Mouse (Mus musculus): ENCODE results near the gene Ggt5. TPM values are rescaled to one million over a fixed set of nuclear protein-coding genes. Genes with fewer than 3 reads are reported as not detected.

Gene Ggt5
- total RNA-seq, 4 experiments from 2014 or later: 3.4 to 4.9 (median 4.9) TPM

DNA sequence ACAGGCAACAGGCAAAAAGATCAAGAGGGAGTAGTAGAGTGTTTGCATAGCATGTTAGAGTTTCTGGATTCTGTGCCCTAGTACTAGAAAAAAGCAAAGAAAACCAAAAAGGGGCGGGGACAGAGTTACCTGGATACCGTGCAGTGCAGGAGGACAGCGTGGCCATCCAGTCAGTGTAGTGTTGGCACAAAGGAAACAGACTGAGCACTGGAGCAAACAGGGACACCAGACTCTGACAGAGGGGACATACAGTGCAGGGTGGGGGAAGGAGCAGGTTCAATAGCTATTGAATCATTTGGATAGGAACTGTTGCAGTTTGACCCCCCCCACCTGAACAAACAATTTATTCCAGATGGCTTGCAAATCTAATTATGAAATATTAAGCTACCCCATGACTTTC lies 37.9 kb downstream of the Ggt5 start:
- DNase-seq (ENCODE audit: low spot score): no peak

DNA sequence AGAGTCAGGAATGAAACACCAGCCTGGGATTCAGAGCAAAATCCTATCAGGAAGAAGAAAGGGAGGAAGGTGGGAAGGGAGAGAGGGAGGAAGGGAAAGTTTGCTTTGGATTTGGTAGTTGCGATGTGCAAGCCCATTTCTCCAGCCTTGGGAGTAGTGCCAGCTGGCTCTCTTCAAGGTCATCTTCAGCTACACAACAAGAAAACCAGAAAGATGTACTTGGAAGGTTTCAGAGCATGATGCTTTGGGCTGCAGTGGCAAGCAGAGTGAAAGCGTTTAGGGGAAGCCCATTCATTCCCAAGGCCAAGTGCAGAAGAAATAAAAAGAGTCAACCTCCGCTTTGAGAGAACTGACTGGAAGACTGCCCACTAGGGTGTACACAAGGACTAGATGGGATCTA lies 38.4 kb downstream of the Ggt5 start:
- no peak for DNase-seq (ENCODE audit: low spot score)

DNA sequence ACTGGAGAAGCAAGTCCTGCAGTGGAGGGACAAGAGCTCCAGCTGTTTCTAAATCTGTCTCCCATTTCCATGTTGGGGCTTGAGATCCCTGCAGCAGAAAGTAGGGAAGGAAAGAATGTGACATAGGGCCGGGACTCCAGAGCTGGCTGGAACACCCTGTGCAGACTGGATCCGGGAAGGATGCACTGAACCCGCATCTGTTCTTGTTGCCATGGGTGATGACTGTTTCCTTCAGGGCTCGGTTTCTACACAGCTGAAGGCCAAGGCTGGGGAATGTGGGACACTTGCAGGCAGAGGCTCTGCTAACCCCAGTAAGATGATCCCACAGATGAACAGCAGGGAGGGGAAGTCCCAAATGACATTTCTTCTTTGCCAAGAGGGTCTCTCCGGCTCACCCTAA lies 43.5 kb downstream of the Ggt5 start:
- peak; percentile 83 for DNase-seq (ENCODE audit: low spot score)

DNA sequence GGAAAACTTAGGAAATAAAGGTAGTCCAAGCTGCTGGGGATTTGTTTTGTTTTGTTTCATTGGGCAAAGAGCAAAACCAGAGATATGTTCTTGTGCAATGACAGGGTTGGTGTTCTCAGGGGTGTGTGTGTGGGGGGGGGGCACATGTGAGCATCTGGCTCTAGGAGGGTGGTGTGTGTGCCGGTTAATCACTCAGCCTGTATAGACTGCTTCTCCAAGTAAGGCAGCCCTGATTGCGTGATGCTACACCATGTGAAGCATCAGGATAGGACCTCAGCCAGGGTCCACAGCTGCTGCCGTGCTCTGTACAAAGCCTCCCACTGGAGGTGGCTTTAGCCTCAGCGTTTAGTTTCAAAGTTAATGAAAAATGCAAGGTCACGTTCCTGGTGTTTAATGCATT lies 43.9 kb downstream of the Ggt5 start:
- peak; percentile 39 for DNase-seq (ENCODE audit: low spot score)

DNA sequence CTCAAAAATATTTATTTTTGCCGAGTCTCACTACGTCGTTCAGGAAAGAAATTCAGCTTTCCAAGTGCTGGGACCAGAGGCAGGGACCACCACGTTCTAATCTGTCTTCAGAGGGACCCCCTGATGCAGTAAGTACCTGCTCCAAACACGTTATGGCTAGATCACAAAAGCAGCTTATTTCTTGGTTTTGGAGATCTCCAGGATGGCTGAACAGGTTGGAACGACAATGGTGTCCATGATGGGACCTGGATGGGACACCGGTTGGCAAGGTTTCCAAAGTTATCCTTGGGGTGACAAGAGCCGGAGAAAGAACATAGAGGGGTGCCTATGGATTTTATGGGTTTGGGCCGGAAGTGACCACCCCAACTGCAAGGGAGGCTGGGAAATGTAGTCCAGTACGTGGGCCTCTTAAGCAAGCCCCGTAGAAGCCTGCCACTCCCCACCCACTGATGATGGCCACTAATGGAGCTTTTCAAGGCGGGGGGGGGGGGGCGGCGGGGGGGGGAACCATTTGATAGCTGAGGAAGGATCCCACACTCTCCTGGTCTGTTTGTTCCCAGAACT lies 44.5 kb downstream of the Ggt5 start:
- DNase-seq (ENCODE audit: low spot score): no peak

DNA sequence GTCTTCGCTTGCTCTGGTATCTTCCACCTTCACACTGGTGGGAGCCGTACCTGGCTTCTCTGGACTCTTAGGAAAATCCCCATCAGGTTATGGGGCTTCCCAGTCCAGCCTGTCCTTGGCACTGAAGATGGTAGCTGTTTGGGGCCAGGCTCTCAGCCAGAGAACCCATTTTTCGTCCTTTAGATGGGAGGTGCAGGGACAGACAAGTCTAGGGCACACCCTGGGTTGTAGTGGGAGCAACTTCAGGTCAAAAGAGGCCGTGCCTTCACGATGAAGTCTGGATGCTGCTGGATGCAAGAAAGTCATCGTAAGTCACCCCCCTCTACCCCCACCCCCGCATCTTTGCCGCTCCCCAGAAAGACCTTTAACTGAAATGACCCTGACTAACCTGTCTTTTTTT lies 45.5 kb downstream of the Ggt5 start:
- DNase-seq (ENCODE audit: low spot score): no peak

DNA sequence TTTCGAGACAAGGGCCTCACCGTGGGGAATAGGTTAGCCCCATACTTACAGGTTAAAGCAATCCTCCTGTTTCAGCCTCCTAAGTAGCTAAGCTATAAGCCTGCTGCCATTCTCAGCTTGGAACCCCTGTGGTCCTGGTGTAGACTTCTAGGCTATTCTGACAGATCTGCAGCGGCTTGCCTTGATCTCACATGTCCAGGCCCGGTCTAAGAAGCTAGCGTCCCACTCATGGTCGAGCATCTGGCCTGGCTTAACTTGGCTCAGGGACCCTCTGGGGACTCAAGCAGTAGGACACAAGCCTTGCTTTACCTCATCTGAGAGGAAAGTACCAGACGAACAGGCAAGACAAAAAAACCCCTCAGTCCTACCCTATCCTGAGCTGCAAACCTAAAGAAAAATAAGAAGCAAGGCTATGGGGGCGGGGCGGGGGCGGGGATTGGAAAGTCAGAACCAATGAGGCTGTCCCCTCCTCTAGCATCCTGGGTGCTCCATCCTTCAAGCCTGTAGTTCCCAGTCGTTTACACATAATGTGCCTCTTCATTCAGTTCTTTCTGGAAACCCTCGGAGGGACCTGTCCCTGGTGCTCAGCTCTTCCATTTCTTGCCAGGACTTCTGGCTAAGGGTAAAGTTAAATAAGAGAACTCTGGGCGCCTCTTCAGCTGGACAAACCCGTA lies 46.0 kb downstream of the Ggt5 start:
- DNase-seq (ENCODE audit: low spot score): no peak

DNA sequence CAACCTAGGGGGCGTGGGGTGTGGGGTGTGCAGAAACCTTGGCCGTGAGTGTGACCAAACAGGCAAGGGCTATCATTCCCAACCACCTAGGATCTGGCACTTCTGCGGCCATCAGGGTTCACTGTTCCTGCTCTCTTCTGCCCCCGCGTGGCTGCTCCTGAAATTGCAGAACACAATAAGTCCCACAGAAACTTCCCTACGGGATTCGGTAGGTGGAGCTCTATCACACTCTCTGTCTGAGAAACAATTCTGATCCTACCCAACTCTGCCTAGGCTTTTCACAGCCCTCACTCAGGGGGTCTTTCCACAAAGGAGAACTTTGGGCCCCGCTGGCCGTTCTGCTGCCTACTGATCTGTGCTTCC lies 46.5 kb downstream of the Ggt5 start:
- peak; percentile 93 for DNase-seq (ENCODE audit: low spot score)

DNA sequence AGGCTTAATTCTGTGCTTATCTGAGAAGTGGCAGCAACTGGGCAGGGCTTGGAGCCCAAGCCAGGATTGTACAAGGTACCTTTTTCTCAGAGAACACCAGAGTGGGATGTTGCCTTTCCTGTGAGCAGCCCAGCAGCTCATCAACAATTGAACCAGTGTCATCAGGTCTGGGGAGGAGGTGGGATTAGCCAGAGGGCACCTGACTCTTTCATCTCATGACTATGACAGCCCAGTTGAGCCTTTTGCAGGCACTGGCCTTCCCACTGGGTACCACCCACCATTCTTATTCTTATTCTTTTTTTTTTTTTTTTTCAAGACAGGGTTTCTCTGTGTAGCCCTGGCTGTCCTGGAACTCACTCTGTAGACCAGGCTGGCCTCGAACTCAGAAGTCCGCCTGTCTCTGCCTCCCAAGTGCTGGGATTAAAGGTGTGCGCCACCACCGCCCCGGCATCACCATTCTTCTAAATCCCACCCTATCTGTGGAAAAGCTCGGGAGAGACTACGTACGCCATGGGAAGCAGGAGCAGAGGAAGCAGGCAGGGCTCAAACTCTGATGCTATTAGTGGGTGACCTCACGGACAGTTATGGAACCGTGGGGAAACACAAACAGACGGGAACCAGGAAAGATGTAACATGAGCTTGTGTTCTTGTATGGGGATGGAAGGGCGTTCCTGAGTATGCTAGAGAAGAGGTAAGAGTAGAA lies 47.1 kb downstream of the Ggt5 start:
- DNase-seq (ENCODE audit: low spot score): no peak

DNA sequence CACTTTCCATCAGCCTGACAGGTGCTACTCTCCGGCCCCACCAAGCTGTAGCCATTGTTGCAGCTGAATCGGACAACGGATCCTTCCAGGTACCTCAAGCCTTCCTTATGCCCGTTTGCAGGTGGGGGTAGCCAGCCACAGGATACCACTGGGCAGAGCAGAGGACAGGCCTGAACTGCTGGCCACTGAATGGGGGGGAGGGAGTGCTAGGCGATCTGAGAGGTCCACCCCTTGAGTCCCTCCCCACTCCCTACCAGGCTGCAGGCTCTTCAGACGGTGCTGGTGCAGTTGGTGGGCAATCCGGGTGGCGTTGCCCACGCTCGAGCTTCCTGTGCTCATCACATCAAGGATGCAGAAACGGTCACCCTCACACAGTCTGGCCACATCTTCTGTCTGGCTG lies 48.6 kb downstream of the Ggt5 start:
- DNase-seq (ENCODE audit: low spot score): no peak

DNA sequence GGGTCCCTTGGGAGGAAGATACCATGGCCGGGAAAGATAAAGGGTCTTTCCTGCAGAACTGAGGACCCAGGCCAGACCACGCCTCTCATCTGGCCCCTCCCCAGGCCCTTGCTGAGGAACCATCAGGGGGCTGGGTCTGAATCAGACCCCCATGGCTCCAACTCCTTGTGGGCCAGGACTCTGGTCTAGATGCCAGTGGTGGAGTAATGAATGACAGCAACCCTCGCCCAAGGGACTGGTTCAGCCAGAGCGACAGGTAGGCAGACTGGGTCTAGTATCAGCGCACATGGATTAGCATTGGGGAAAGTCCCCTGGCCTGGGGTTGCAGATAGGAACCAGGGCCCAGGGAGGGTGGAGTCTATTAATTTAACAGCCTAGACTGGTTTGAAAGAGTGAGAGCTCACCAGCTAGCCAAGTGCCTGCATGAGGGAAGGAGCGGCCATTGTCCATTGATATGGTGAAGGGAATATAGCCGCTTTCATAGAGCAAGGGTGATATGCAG lies 52.6 kb downstream of the Ggt5 start:
- no peak for DNase-seq (ENCODE audit: low spot score)

DNA sequence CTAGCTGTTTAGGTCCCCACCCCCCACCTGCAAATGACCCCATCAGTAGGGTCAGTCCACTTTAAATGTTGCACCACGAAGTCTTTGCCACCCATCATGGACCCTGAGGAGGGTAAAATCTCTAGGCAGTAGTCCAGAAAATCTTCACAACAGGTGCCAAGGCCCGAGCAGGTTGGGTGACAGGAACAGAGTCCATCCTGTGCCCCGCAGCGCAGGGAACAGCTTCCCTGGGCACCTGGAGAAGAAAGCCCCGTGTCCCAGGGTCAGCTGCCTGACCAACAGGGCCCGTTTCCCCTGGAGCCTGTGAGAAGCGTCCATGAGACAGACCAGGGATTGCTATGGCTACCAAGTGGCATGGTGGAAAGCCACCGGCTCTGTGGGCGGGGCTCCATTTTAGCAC lies 53.3 kb downstream of the Ggt5 start:
- DNase-seq (ENCODE audit: low spot score): no peak

DNA sequence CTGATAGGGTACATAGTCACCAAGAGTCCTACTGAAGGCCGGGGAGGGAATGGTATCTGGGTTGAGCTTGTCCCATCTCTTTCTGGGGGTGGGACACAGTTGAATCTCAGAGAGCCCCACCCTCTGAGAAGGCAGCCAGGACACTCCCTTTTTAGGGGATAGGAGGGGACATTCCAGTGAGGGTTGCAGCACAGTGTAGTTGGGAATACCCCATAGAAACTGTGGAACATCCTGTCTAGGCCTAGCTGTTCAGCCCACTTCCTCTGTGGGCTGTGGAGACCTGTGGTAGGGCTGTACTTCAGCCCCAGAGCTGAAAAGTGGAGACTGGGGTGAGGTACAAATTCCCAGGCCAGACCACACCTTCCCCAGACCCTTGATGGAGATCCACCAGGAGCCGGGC lies 53.8 kb downstream of the Ggt5 start:
- no peak for DNase-seq (ENCODE audit: low spot score)

DNA sequence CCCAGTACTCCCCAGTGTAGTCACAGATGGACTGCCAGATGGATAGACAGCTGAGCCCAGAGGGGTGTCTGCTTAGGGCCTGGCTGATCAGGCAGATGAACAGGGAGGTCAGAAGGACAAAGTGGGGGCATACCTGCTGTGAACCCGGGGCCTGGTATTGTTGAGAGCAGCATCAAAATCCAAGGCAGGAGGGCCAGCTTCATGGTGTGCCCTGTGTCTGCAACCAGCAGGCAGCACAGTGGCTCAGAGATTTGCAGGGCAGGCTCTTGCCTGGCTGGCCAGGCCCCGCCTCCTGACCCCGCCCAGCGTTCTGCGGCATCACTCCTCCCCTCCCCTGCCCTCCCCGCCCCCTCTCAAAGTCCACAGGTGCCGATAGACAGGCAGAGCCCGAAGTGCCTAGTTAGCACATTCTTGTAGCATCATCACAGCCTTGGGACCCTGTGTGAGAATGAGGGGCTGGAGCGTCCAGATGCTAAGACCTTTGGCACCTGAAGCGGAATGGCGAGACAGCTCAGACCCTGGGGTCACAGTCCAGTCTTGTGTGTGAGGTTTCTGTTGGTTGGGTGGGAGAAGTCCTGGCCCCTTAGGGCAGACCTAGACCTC lies 54.7 kb downstream of the Ggt5 start, which contains the start of gene Susd2:
Susd2 (minus strand) TSS at position 268 of the 603 bp plus-strand sequence.
- DNase-seq (ENCODE audit: low spot score): peak; percentile 28

DNA sequence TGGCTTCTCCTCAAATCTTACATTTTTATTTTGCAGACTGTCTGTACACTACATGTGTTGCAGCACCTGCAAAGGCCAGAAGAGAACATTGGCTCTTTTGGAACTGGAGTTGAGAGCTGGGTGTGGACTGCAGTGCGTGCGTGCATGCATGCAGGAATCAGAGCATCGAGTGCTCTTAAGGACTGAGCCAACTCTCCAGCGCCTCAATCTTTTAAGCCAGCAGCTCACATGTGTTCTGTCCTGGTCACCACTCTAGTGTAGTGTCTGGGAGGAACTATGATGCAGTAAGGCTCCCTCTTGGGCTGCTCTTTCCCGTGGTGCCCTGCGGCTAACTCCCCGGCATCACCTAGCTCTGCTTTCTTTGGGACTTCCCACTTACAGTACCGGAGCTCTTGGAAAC lies 56.5 kb downstream of the Ggt5 start:
- DNase-seq (ENCODE audit: low spot score): no peak

DNA sequence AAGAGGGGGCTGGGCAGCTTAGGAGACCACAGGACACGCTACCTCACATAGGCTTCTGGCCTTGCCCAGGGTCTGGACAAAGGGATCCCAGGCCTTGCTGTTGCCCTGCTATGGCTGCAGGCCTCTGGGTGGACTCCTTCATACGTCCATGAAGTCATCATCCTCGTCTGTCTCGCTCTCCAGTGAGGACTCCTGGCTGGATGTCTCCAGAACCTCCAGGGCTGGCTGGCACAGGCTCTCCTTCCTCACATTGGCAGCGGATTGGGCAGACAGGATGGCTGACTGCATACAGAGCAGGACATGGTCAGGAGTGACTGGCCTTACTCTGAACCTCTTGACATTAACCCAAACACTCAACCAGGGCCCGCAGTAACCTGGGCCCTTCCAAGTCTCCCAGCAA lies 57.3 kb downstream of the Ggt5 start:
- no peak for DNase-seq (ENCODE audit: low spot score)

DNA sequence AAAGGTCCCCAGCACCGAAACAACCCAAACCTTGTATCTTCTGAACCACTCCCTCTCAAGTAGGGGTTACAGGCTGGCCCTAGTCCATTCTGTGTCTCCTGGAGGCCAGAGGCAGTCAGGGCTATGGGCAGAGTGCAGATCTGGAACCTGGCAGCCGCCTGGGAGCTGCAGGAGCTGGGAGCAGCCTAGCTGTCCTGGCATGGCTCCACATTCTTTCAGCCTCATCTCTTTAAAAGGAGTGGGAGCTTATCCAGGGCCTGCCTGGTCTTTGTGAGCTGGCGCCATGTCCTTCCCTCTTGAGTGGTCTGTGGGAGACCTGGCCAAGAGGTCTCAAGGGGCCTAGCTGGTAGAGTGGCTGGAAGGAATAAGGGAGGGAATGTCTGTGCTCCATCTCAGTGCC lies 58.2 kb downstream of the Ggt5 start:
- DNase-seq (ENCODE audit: low spot score): peak; percentile 54

DNA sequence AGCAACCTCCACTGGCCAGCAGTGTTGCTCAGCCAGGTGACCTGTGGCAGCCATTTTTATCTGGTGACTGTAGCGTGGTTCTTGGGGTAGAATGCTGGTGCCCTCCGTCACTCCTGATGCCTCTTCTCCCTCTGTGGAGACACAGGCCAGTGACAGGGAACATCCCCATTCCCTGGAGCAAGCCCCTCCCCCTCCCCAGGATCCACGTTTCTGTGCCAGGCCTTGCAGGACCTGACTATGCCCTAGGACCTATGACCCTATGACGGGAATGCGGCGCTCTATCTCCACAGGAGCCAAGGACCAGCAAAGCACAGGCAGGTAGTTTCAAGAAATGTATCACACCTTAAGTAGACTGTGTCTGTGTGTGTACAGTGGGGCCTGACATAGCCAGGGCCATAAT lies 59.0 kb downstream of the Ggt5 start:
- no peak for DNase-seq (ENCODE audit: low spot score)

DNA sequence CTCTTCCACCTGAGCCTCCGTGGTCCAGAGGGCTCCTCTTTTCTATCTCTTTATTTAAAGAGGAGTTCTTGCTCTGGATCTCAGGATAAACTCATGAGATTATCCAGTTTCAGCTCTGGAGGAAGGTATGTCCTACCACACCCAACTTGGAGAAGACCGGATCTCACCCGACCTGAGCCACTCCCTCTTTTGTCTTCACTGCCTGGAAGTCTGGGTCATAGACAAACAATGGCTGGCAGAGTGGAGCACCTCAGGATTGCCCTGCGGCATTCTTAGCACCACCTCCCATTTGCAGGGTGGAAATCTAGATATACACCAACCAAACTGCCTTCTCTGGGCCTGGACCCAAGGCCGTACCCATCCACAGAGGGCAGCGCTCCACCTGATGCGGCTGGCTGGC lies 59.9 kb downstream of the Ggt5 start:
- DNase-seq (ENCODE audit: low spot score): no peak

DNA sequence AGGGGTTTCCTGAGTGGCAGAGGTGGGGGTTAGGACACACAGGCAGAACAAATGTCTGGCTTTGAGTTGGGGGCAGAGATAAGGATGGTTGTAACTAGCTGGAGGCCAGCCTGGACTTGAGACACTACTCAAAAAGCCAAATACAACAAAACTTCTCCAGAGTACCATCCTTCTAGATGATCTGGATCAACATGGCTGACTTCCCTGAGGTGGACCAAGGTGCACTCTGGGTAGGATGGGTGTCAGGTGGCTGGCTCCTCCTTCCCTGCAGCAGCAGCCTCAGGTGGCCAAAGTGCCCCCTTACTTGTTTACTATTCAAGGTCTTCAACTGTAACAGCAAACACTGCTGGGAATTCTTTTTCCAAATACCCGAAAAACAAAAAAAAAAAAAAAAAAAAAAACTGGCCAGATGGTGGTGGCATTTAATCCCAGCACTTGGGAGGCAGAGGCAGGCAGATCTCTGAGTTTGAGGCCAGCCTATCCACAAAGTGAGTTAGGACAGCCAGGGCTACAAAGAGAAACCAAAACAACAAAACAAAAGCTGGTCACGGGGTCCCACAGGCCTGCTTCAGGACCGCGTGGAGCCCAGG lies 60.4 kb downstream of the Ggt5 start:
- DNase-seq (ENCODE audit: low spot score): no peak

DNA sequence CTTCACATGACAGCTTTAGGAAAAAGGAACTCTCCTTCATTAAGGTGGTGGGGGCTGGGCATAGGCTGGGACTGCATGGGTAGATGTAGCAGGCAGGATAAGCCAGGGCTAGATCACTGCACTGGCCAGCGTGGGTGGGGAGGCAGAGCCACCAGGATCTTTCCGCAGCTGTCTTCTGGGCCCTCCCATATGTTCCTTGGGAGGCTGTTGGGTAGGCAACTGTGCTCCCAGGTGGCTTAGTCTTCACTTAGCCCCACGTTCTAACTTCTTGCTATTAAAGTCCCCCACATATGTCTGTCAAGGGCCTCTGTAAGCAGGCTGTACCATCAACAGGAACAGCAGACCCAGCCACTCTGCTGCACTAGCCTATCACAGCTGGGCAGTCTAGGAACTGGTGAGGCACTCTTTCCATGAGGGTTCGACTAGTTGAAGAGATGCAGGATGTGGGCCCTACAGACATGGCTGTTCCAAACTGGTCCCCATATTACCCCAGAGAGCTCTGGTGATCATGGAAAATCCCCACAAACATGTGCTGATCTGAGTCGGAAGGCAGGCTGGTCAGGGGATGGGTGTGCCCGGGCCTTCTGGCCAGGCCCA lies 61.3 kb downstream of the Ggt5 start:
- no peak for DNase-seq (ENCODE audit: low spot score)
